Mouse (Mus musculus) megakaryocyte, embryonic 14.5 days (primary cell): Measurements from ENCODE around the gene Zfp541.

Source experiments
- FLI1 ChIP-seq: IDR thresholded peaks from 2 replicates; pipeline ENCODE4 v1.6.1; 2012; ENCODE audit warnings: low read length, inconsistent platforms, mixed read lengths
- GATA1 ChIP-seq: IDR thresholded peaks from 3 replicates; pipeline ENCODE4 v1.6.1; 2012; ENCODE audit warnings: mixed read lengths, low read length, inconsistent platforms, borderline replicate concordance

- TF ChIP-seq GATA1 = no peak
- no peak for TF ChIP-seq FLI1
These were observed 8.5 kb upstream of the Zfp541 start for GRCm38 (mm10) chr7:16053105-16053504.
